Mouse (Mus musculus): Measurements from ENCODE around the gene Kansl1l. TPM values are rescaled to one million over a fixed set of nuclear protein-coding genes. Genes with fewer than 3 reads are reported as not detected.

Kansl1l gene
- total RNA-seq, 2 experiments from 2014 or later = 23.2 to 23.8 TPM

DNA sequence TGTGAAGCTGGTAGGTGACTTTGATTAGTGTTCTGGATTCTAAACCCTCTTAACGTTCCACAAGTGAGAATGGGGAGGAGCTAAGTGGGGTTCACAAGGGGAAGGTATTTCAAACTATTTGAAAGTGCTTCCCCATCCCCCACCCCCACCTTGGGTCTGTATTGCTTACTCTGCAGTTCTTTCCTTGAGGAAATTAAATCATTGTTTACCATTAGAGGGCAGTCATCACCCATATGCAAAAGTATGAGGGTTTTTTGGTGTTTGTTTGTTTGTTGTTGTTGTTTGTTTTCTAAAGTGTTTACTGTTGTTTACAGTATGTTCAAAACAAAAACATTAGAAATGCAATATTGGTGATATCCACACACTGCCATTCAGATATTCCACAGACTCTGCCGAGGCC lies 138.7 kb downstream of the Kansl1l start:
- peak; percentile 21; the same call in 1 of the 2 replicates for TF ChIP-seq CTCF (IDR thresholded peaks at IDR 0.05)

DNA sequence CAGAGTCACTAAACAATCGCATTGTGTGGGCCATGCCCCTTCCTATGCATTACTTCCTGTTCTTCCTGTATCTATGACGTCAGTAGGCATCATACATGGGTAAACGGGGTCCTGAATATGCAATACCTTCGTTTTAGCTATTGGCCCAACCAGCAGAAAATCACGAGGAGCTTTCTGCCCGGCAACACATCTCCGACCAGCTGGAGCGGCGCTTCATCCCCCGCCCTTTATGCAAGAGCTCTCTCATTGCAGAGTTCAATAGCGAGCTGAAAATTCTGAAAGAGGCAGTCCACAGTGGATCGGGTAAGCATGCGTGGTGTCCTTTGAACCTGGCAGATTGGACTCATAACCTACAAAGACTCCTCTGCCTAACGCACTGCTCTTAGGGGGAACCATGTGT lies 139.4 kb downstream of the Kansl1l start:
- no peak for TF ChIP-seq CTCF (IDR thresholded peaks at IDR 0.05)
- DNase-seq = no peak
- intact Hi-C loops (cut with DNase I) = no loop called here
- no peak overlapping the region for H3K4me3 ChIP-seq
- H3K27ac ChIP-seq = no peak overlapping the region

More for the DNA sequence above, 138.7 kb downstream of the Kansl1l start:
- Histone ChIP-seq H3K27ac (no peak overlapping the region), H3K4me3 (no peak overlapping the region)
- intact Hi-C loops (cut with DNase I) = no loop called here
- DNase-seq = no peak

DNA sequence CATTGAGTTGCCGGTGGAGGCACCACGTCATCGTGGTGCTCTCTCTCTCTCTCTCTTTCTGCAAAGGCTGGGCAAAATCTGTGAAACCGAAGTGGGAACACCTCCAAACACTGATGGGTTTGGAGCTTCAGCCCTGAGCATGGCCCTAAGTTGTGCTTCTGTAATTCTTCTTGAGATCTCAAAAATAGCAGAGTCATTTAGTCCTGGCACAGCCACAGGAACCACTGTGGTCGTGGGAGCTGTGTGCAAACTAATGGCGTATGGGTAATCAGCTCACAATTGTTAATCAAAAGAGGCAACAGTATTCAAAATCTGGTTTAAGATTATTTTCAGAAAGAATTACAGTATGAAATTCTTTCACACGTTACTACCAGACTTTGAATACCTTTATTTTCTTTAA lies 144.6 kb downstream of the Kansl1l start:
- no peak for DNase-seq
- intact Hi-C loops (cut with DNase I) = no loop called here
- H3K4me3 ChIP-seq = no peak overlapping the region
- no peak for TF ChIP-seq CTCF (IDR thresholded peaks at IDR 0.05)
- no peak overlapping the region for H3K27ac ChIP-seq

DNA sequence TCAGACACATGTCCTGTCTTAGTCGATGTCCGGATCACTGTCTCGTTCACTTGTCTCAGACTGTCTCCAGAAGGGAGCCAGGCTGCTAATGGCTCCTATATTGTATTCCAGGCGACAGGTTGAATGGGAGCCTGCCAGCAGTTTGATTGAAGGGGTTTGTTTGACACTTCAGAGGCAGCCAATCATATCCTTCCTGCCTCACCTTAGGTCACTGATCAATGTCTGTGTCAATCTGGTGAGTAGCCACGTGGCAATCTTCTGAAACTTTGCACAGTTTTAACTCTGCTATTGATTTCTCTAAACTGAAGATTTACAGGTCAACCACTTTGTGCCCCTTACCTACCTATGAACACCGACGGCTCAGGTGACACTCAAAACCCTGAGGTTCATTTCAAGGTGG lies 145.9 kb downstream of the Kansl1l start:
- intact Hi-C loops (cut with DNase I) = no loop called here
- no peak for DNase-seq
- Histone ChIP-seq H3K4me3 (no peak overlapping the region), H3K27ac (no peak overlapping the region)
- TF ChIP-seq CTCF (IDR thresholded peaks at IDR 0.05) = no peak

Other genes starting within 250 kb of the Kansl1l start
- 10 to 100 TPM in 1 of 2 experiments, 1 to 10 TPM in 1; 8.8 to 10.7 TPM for gene Rpe, start 116.7 kb downstream of the Kansl1l start, total RNA-seq (2021)
- gene Acadl, start 45.7 kb upstream of the Kansl1l start, total RNA-seq (2021) = 100 to 1,000 TPM; 186 to 398 TPM
- over 10,000 TPM; 14,696 to 24,668 TPM for gene Myl1, start 127.8 kb upstream of the Kansl1l start, total RNA-seq (2021)
- gene Lancl1, start 221.3 kb upstream of the Kansl1l start, total RNA-seq (2021) = 10 to 100 TPM; 31.4 to 37.4 TPM